ENCODE assay signal across 8 mouse cellular contexts in the genomic region with DNA sequence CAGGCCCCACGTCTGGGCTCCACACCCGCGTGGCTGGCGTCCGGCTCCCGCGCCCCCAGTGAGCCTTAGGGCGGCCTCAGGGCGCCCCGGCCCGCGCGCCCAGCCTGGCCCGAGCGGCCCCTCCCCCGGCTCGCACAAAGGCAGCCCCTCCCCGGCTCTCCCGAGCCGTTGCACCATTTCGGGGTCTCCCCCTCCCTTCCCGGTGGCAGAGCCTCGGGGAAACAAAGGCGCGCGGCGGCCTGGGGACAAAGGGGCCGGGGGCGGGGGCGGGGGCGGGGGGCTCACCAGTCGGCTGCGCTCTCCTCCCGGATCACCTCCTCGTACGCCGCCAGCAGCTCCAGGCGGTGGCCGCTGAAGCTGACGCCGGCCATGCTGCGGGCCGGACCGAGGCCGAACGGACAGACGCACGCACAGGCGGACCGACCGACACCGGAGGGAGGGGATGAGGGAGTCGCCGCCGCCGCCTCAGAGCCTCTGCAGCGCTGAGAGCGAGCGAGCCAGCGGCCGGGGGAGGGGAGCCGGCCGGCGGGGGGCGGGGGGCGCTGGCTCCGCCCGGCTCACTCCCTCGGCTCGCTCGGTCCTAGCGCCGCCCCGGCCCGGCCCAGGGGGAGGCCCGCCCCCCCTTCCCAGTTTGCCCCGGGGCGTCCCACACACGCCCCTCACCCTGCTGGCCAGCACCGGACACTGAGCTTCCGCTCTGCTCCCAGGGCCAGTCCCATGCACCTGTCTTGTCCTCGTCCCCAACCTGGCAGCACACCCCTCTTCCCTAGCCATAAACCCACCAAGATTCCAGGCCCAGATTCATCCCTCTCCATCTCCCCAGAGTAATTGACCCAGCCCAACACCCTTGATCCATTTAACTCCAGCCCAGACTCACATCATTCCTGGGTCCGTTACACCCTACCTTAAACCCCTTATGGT. TPM values are rescaled to one million over a fixed set of nuclear protein-coding genes. Genes with fewer than 3 reads are reported as not detected.
DNase-seq lines count a peak whose midpoint lies in the region; ATAC-seq and TF ChIP-seq lines count a peak whose summit lies in the region.

Dbn1 (minus strand) TSS at position 534 of the 921 bp plus-strand sequence.

- H3K4me1 ChIP-seq in heart, adult 2 months (ENCODE audit: control insufficient read depth, insufficient read depth, low read length) = peaks cover 2% of the 10 kb centered on the region
- H3K4me1 ChIP-seq in embryonic facial prominence, embryonic 15.5 days = peaks cover 48% of the 10 kb centered on the region
- H3K4me1 ChIP-seq in hindbrain, embryonic 13.5 days (replicated peaks) = peaks cover 47% of the 10 kb centered on the region
- H3K4me1 ChIP-seq in limb, embryonic 11.5 days (ENCODE audit: control insufficient read depth, insufficient read depth, low read length) = peaks cover 37% of the 10 kb centered on the region
- peaks cover 44% of the 10 kb centered on the region for H3K4me1 ChIP-seq in midbrain, embryonic 15.5 days

- H3K4me3 ChIP-seq in heart, adult 2 months = peak within 1 kb of the TSS; percentile 73
- peak within 1 kb of the TSS; percentile 99 for H3K4me3 ChIP-seq in embryonic facial prominence, embryonic 15.5 days (replicated peaks)
- peak within 1 kb of the TSS; percentile 100 for H3K4me3 ChIP-seq in hindbrain, embryonic 13.5 days
- H3K4me3 ChIP-seq in limb, embryonic 11.5 days (ENCODE audit: low read depth, low read length) = peak within 1 kb of the TSS; percentile 100
- peak within 1 kb of the TSS; percentile 77 for H3K4me3 ChIP-seq in midbrain, embryonic 15.5 days

- no peaks in the 10 kb centered on the region for H3K27me3 ChIP-seq in heart, adult 2 months (ENCODE audit: control insufficient read depth, insufficient read depth, low read length)
- no peaks in the 10 kb centered on the region for H3K27me3 ChIP-seq in embryonic facial prominence, embryonic 15.5 days
- 0 out of 2 replicates have a peak, but pooled peaks cover 4% of the 10 kb centered on the region for H3K27me3 ChIP-seq in hindbrain, embryonic 13.5 days
- H3K27me3 ChIP-seq in limb, embryonic 11.5 days (ENCODE audit: control insufficient read depth, insufficient read depth, low read length) = no peaks in the 10 kb centered on the region
- no peaks in the 10 kb centered on the region for H3K27me3 ChIP-seq in midbrain, embryonic 15.5 days (replicated peaks)

- intact Hi-C loops in heart, adult 2 months (cut with DNase I) = loop anchor here (2.0 kb wide), 1 partner anchor 23 kb away; no protein-coding TSS in a partner anchor

- 2% methylated on average over 59 of the region's 83 CpGs for WGBS in heart, adult 2 months
- under 1% methylated on average over 66 of the region's 83 CpGs for WGBS in embryonic facial prominence, embryonic 15.5 days
- WGBS in hindbrain, embryonic 13.5 days = 2% methylated on average over 42 of the region's 83 CpGs
- 1% methylated on average over 41 of the region's 83 CpGs for WGBS in limb, embryonic 11.5 days
- WGBS in midbrain, embryonic 15.5 days = under 1% methylated on average over 67 of the region's 83 CpGs

- ATAC-seq in embryonic facial prominence, embryonic 15.5 days (ENCODE audit: insufficient number of reproducible peaks, low FRiP score, low TSS enrichment, low read depth) = peak; percentile 90
- peak; percentile 78 for ATAC-seq in hindbrain, embryonic 13.5 days (ENCODE audit: low FRiP score)
- peak; percentile 79 for ATAC-seq in limb, embryonic 11.5 days (ENCODE audit: insufficient number of reproducible peaks, low FRiP score, low TSS enrichment, low read depth)
- ATAC-seq in midbrain, embryonic 15.5 days (replicated peaks) = peak; percentile 81
- ATAC-seq in erythroid progenitor cell, adult 5-6 weeks (replicated peaks; ENCODE audit: low FRiP score, poor library complexity, severe bottlenecking) = no peak

- no peak for TF ChIP-seq CTCF in heart, adult 2 months (IDR thresholded peaks at IDR 0.05)

- peak within 1 kb of the TSS; percentile 80 for H3K4me2 ChIP-seq in embryonic facial prominence, embryonic 15.5 days (replicated peaks)
- H3K4me2 ChIP-seq in hindbrain, embryonic 13.5 days = peak within 1 kb of the TSS; percentile 99
- peak within 1 kb of the TSS; percentile 98 for H3K4me2 ChIP-seq in limb, embryonic 11.5 days (ENCODE audit: low read depth, severe bottlenecking)
- peak within 1 kb of the TSS; percentile 94 for H3K4me2 ChIP-seq in midbrain, embryonic 15.5 days

- TF ChIP-seq POLR2A in heart, adult 2 months (IDR thresholded peaks at IDR 0.05; ENCODE audit: insufficient read depth, low read depth, low read length) = no peak

- peak; percentile 59 to 64 for DNase-seq in heart, adult 2 months
- no peak for DNase-seq in heart, adult 9 months (ENCODE audit: low spot score in 2 of 2)
- peak; percentile 71 for DNase-seq in NIH3T3 (ENCODE audit: low read depth)
- peak; percentile 85 for DNase-seq in limb, embryonic 11.5 days (ENCODE audit: low spot score)

- no peaks in the 10 kb centered on the region for H3K9me3 ChIP-seq in embryonic facial prominence, embryonic 15.5 days (replicated peaks)
- no peaks in the 10 kb centered on the region for H3K9me3 ChIP-seq in hindbrain, embryonic 13.5 days
- H3K9me3 ChIP-seq in limb, embryonic 11.5 days (ENCODE audit: control insufficient read depth, low read length) = no peaks in the 10 kb centered on the region
- H3K9me3 ChIP-seq in midbrain, embryonic 15.5 days = no peaks in the 10 kb centered on the region

- no peaks in the 10 kb centered on the region for H3K36me3 ChIP-seq in heart, adult 2 months (ENCODE audit: control insufficient read depth, insufficient read depth, low read length)
- H3K36me3 ChIP-seq in embryonic facial prominence, embryonic 15.5 days = peaks cover 2% of the 10 kb centered on the region; the same call in 1 of the 2 replicates
- peaks cover 9% of the 10 kb centered on the region for H3K36me3 ChIP-seq in hindbrain, embryonic 13.5 days
- H3K36me3 ChIP-seq in limb, embryonic 11.5 days (ENCODE audit: control insufficient read depth, insufficient read depth, low read length) = peaks cover 2% of the 10 kb centered on the region; the same call in 1 of the 2 replicates
- H3K36me3 ChIP-seq in midbrain, embryonic 15.5 days (replicated peaks) = no peaks in the 10 kb centered on the region

- no peaks in the 10 kb centered on the region for H3K79me2 ChIP-seq in heart, adult 2 months (replicated peaks; ENCODE audit: control insufficient read depth, insufficient read depth, low read length)

- H3K27ac ChIP-seq in heart, adult 2 months = peak within 1 kb of the TSS; percentile 68
- H3K27ac ChIP-seq in embryonic facial prominence, embryonic 15.5 days (replicated peaks) = peak within 1 kb of the TSS; percentile 89
- H3K27ac ChIP-seq in hindbrain, embryonic 13.5 days = peak within 1 kb of the TSS; percentile 100
- H3K27ac ChIP-seq in limb, embryonic 11.5 days (replicated peaks; ENCODE audit: low read depth, low read length) = peak within 1 kb of the TSS; percentile 89
- H3K27ac ChIP-seq in midbrain, embryonic 15.5 days = peak within 1 kb of the TSS; percentile 99

- H3K9ac ChIP-seq in heart, adult 2 months (ENCODE audit: low read depth, low read length) = peak within 1 kb of the TSS; percentile 86
- peak within 1 kb of the TSS; percentile 98 for H3K9ac ChIP-seq in embryonic facial prominence, embryonic 15.5 days
- peak within 1 kb of the TSS; percentile 100 for H3K9ac ChIP-seq in hindbrain, embryonic 13.5 days
- peak within 1 kb of the TSS; percentile 100 for H3K9ac ChIP-seq in limb, embryonic 11.5 days (ENCODE audit: low read length)
- H3K9ac ChIP-seq in midbrain, embryonic 15.5 days = peak within 1 kb of the TSS; percentile 100

- no peak for TF ChIP-seq EP300 in heart, adult 2 months (IDR thresholded peaks at IDR 0.05; ENCODE audit: insufficient read depth, low read depth, low read length)

RNA-seq across cellular contexts. Expression of gene Dbn1, which starts in this region (rescaled TPM):
- 1 to 10 TPM; 4.8 to 9.3 TPM for total RNA-seq in heart, adult 2 months (2021)
- 10.4 and 11.5 TPM in 2 replicates for polyA plus RNA-seq in heart, adult 2 months (2012; rRNA removed)
- 190 and 193 TPM in 2 replicates for polyA plus RNA-seq in embryonic facial prominence, embryonic 15.5 days (2015; fragmentation: Nextera tagmentation; extraction: Ambion mirVana)
- 615 and 625 TPM in 2 replicates for polyA plus RNA-seq in hindbrain, embryonic 13.5 days (2015; fragmentation: Nextera tagmentation; extraction: Ambion mirVana)
- polyA plus RNA-seq in limb, embryonic 11.5 days (2014; fragmentation: Nextera tagmentation; extraction: Ambion mirVana) = 299 and 318 TPM in 2 replicates
- 622 and 645 TPM in 2 replicates for polyA plus RNA-seq in midbrain, embryonic 15.5 days (2015; fragmentation: Nextera tagmentation; extraction: Ambion mirVana)
- total RNA-seq in erythroid progenitor cell, adult 5-6 weeks (2015; ENCODE audit: low replicate concordance) = not detected in 2 replicates
- total RNA-seq in erythroid progenitor cell, adult 5-6 weeks (2017; ENCODE audit: low replicate concordance) = 0.45 TPM in 1 of 2 replicates, not detected in the other

Comparison
In these comparisons a context has a peak if more than half of its experiments do, and no peak if none do; other contexts are left out.
1. RNA of gene Dbn1 (polyA plus RNA-seq): 622 to 645 TPM in midbrain, embryonic 15.5 days, 615 to 625 TPM in hindbrain, embryonic 13.5 days, 299 to 318 TPM in limb, embryonic 11.5 days and 190 to 193 TPM in embryonic facial prominence, embryonic 15.5 days; 10.4 to 11.5 TPM in heart, adult 2 months; every median in the first group is over 10 times any median in the second.
2. DNase-seq: peak in heart, adult 2 months (2 of 2), NIH3T3 (single experiment) and limb, embryonic 11.5 days (single experiment); none in heart, adult 9 months (0 of 2).
3. Peak in every context shown above with its lines, with median percentiles within 50 percentile points of each other: H3K27ac ChIP-seq, H3K4me3 ChIP-seq, H3K9ac ChIP-seq and H3K4me2 ChIP-seq.